Mouse (Mus musculus) midbrain, embryonic 14.5 days (tissue): ENCODE results near the gene Pih1d1. TPM values are rescaled to one million over a fixed set of nuclear protein-coding genes. Genes with fewer than 3 reads are reported as not detected.

Source experiments
- ATAC-seq: fragments of 200-750 bp; cut with Nextera tagmentation; 2 replicates; pipeline ENCODE4 v1.8.0; 2017; ENCODE audit warnings: moderate number of reproducible peaks, moderate library complexity; ENCODE audit not compliant: low FRiP score, low TSS enrichment
- DNase-seq: peaks from one replicate; pipeline ENCODE4 v3.0.0-alpha.2; 2015
- H3K27ac ChIP-seq: fragments of 300-500 bp; sonication (generic); replicated peaks from 2 replicates; pipeline ENCODE4 v1.5.1; 2014; ENCODE audit warnings: mild to moderate bottlenecking, low read depth, low read length, moderate library complexity
- H3K27me3 ChIP-seq: fragments of 300-500 bp; sonication (generic); 2 replicates; pipeline ENCODE4 v1.6.1; 2014; ENCODE audit warnings: low read length, control low read depth, mixed read lengths; ENCODE audit not compliant: control insufficient read depth, insufficient read depth
- H3K36me3 ChIP-seq: fragments of 300-500 bp; sonication (generic); 2 replicates; pipeline ENCODE4 v1.6.1; 2014; ENCODE audit warnings: low read length, control low read depth; ENCODE audit not compliant: control insufficient read depth, insufficient read depth
- H3K4me1 ChIP-seq: fragments of 300-500 bp; sonication (generic); 2 replicates; pipeline ENCODE4 v1.6.1; 2014; ENCODE audit warnings: mild to moderate bottlenecking, antibody characterized with exemption, low read length, control low read depth; ENCODE audit not compliant: control insufficient read depth, insufficient read depth
- H3K4me2 ChIP-seq: fragments of 300-500 bp; sonication (generic); 2 replicates; pipeline ENCODE4 v1.6.1; 2014; ENCODE audit warnings: mild to moderate bottlenecking, low read length, moderate library complexity
- H3K4me3 ChIP-seq: fragments of 300-500 bp; sonication (generic); replicated peaks from 2 replicates; pipeline ENCODE4 v1.5.1; 2014; ENCODE audit warnings: low read depth, low read length
- H3K9ac ChIP-seq: fragments of 300-500 bp; sonication (generic); replicated peaks from 2 replicates; pipeline ENCODE4 v1.6.1; 2014; ENCODE audit warnings: mild to moderate bottlenecking, low read length, moderate library complexity
- H3K9me3 ChIP-seq: fragments of 300-500 bp; sonication (generic); 2 replicates; pipeline ENCODE4 v1.6.1; 2016; ENCODE audit warnings: low read length, control low read depth, mixed read lengths; ENCODE audit not compliant: control insufficient read depth
- WGBS: fragments of 180-500 bp; shearing (Covaris S2); extraction: QIAGEN DNeasy Blood & Tissue Kit; methylation state at CpG from one replicate; pipeline ENCODE4 v1.1.7; 2014; 5-methylcytosine and 5-hydroxymethylcytosine counted together
- polyA plus RNA-seq: library from polyadenylated mRNA; unstranded; fragments of >200 nt; fragmentation: Nextera tagmentation; extraction: Ambion mirVana; gene quantifications from 2 replicates; pipeline ENCODE4 v1.2.1, GENCODE M21; 2014

Gene Pih1d1
- polyA plus RNA-seq, 1 experiment from 2014 or later = 96.2 TPM

- no peaks in the 10 kb centered on the region for H3K9me3 ChIP-seq
- no peak; the same call in 1 of the 2 replicates for ATAC-seq
- H3K4me1 ChIP-seq = peaks cover 13% of the 10 kb centered on the region
- H3K27me3 ChIP-seq = 0 out of 2 replicates have a peak, but pooled peaks cover under 1% of the 10 kb centered on the region
- DNase-seq = no peak
- H3K4me3 ChIP-seq = peak overlapping the region; percentile 46
- WGBS = under 1% methylated on average over 17 of the region's 17 CpGs
- H3K36me3 ChIP-seq = peaks cover 28% of the 10 kb centered on the region
- H3K4me2 ChIP-seq = peak overlapping the region; percentile 69
- H3K27ac ChIP-seq = peak overlapping the region; percentile 94
- H3K9ac ChIP-seq = peak overlapping the region; percentile 62
Measured at GRCm38 (mm10) chr7:45129318-45129717, 24.8 kb upstream of the Pih1d1 start.

GRCm38 (mm10) chr7:45129776-45130512, 24.2 kb upstream of the Pih1d1 start:
- DNase-seq = no peak
- peaks cover 27% of the 10 kb centered on the region for H3K36me3 ChIP-seq
- peak overlapping the region; percentile 69 for H3K4me2 ChIP-seq
- H3K9ac ChIP-seq = peak overlapping the region; percentile 62; the same call in 1 of the 2 replicates
- WGBS = 55% methylated on average over 15 of the region's 15 CpGs
- no peaks in the 10 kb centered on the region for H3K9me3 ChIP-seq
- ATAC-seq = no peak
- peak overlapping the region; percentile 94; the same call in 1 of the 2 replicates for H3K27ac ChIP-seq
- peaks cover 7% of the 10 kb centered on the region; the same call in 1 of the 2 replicates for H3K27me3 ChIP-seq
- H3K4me3 ChIP-seq = peak overlapping the region; percentile 46
- peaks cover 13% of the 10 kb centered on the region for H3K4me1 ChIP-seq

- H3K9me3 ChIP-seq = no peaks in the 10 kb centered on the region
- H3K4me3 ChIP-seq = no peak overlapping the region
- ATAC-seq (no peak), DNase-seq (no peak)
- H3K36me3 ChIP-seq = peaks cover 8% of the 10 kb centered on the region
- H3K27ac ChIP-seq = no peak overlapping the region
- no peak overlapping the region for H3K9ac ChIP-seq
- no peak overlapping the region for H3K4me2 ChIP-seq
- H3K4me1 ChIP-seq = peaks cover 12% of the 10 kb centered on the region
- 73% methylated on average over 11 of the region's 11 CpGs for WGBS
- peaks cover 16% of the 10 kb centered on the region; the same call in 1 of the 2 replicates for H3K27me3 ChIP-seq
Measured at GRCm38 (mm10) chr7:45131850-45132249, 22.3 kb upstream of the Pih1d1 start.

GRCm38 (mm10) chr7:45133446-45134159, 20.5 kb upstream of the Pih1d1 start:
- no peak overlapping the region for H3K4me2 ChIP-seq
- H3K27me3 ChIP-seq = peaks cover 16% of the 10 kb centered on the region; the same call in 1 of the 2 replicates
- H3K27ac ChIP-seq = no peak overlapping the region
- WGBS = 78% methylated on average over 8 of the region's 8 CpGs
- no peaks in the 10 kb centered on the region for H3K36me3 ChIP-seq
- no peaks in the 10 kb centered on the region for H3K9me3 ChIP-seq
- ATAC-seq (no peak), DNase-seq (no peak)
- peaks cover 2% of the 10 kb centered on the region; the same call in 1 of the 2 replicates for H3K4me1 ChIP-seq
- no peak overlapping the region for H3K4me3 ChIP-seq
- H3K9ac ChIP-seq = no peak overlapping the region

GRCm38 (mm10) chr7:45134544-45135026, 19.5 kb upstream of the Pih1d1 start:
- Histone ChIP-seq H3K27ac (no peak overlapping the region), H3K4me2 (no peak overlapping the region), H3K36me3 (no peaks in the 10 kb centered on the region), H3K9me3 (no peaks in the 10 kb centered on the region), H3K27me3 (peaks cover 16% of the 10 kb centered on the region; the same call in 1 of the 2 replicates), H3K4me1 (0 out of 2 replicates have a peak, but pooled peaks cover 2% of the 10 kb centered on the region), H3K4me3 (no peak overlapping the region), H3K9ac (no peak overlapping the region)
- 6% methylated on average over 12 of the region's 12 CpGs for WGBS
- no peak for DNase-seq
- ATAC-seq = no peak

- no peaks in the 10 kb centered on the region for H3K36me3 ChIP-seq
- peak overlapping the region; percentile 36; the same call in 1 of the 2 replicates for H3K4me3 ChIP-seq
- no peak overlapping the region for H3K9ac ChIP-seq
- no peak overlapping the region for H3K27ac ChIP-seq
- 87% methylated on average over 3 of the region's 3 CpGs for WGBS
- no peaks in the 10 kb centered on the region for H3K4me1 ChIP-seq
- DNase-seq = no peak
- ATAC-seq = no peak
- peak overlapping the region; percentile 59; the same call in 1 of the 2 replicates for H3K4me2 ChIP-seq
- peaks cover 16% of the 10 kb centered on the region; the same call in 1 of the 2 replicates for H3K27me3 ChIP-seq
- H3K9me3 ChIP-seq = no peaks in the 10 kb centered on the region
Measured at GRCm38 (mm10) chr7:45135370-45135769, 18.7 kb upstream of the Pih1d1 start.

GRCm38 (mm10) chr7:45135993-45136567, 18.0 kb upstream of the Pih1d1 start, which contains the start of the genes Gm45713 and Flt3l:
TSS of gene Gm45713 (minus strand) at chr7:45136231.
TSS of gene Flt3l (minus strand) at chr7:45136432.
- H3K4me1 ChIP-seq = no peaks in the 10 kb centered on the region

More at GRCm38 (mm10) chr7:45135993-45136567, 18.0 kb upstream of the Pih1d1 start, which contains the start of the genes Gm45713 and Flt3l:
- H3K36me3 ChIP-seq = no peaks in the 10 kb centered on the region
- ATAC-seq (peak; percentile 80), DNase-seq (peak; percentile 90)
- H3K27me3 ChIP-seq = peaks cover 16% of the 10 kb centered on the region; the same call in 1 of the 2 replicates
- H3K9me3 ChIP-seq = no peaks in the 10 kb centered on the region
- WGBS = 6% methylated on average over 29 of the region's 29 CpGs
- no peak within 1 kb of the TSS for H3K27ac ChIP-seq
- H3K4me2 ChIP-seq = peak within 1 kb of the TSS; percentile 59
- peak within 1 kb of the TSS; percentile 40 for H3K9ac ChIP-seq
- H3K4me3 ChIP-seq = peak within 1 kb of the TSS; percentile 36
